Mouse (Mus musculus): ENCODE data around the gene Cryge.

- TF ChIP-seq POLR2A (IDR thresholded peaks at IDR 0.05; ENCODE audit: extremely low read depth, insufficient read depth, low read length) (no peak), CTCF (IDR thresholded peaks at IDR 0.05; ENCODE audit: low read depth, low read length) (no peak)
Measured at GRCm38 (mm10) chr1:65067842-65068241, 16.9 kb upstream of the Cryge start.

All from liver, adult 2 months (tissue).